Mouse (Mus musculus): ENCODE results near the gene Rnf187.

Rnf187 gene

GRCm38 (mm10) chr11:58938322-58939087 is at the start of gene Rnf187:
TSS of gene Rnf187 (minus strand) at chr11:58938916.
- DNase-seq (ENCODE audit: low read depth): peak; percentile 89

GRCm38 (mm10) chr11:58985299-58985917 is 46.7 kb upstream of the Rnf187 start:
- no peak for DNase-seq (ENCODE audit: low read depth)

GRCm38 (mm10) chr11:58984657-58985056 is 45.9 kb upstream of the Rnf187 start:
- DNase-seq (ENCODE audit: low read depth): no peak

DNA sequence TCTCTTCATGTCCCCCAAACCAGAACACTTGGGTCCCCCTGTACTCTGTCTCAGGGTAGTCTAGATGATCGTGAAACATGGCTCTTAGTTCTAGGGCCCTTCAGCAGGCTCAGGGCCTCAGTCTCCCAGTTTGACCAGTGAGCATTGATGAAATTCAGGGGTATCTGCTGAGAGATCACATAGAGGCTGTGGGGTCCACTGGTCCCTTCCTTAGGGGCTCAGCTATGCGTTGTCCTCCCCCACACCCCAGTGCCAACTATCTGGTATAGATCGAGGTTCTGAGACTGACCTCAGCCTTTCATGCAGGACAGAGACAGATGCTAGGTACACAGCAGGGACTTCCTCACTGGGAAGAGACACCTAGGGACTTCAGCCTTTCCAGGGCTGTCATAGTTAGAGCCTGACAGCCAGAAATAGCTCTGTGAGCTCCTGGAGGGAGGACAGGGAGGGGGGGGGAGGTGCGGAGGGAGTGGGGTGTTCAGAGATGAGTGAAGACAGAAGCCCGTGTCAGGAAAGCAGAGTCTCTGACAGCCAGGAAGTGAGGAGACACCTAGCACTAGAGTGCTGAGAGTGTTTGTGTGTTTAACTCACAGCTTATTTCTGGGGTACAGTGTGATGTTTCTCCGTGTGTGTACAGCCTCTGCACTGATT is 45.1 kb upstream of the Rnf187 start:
- DNase-seq (ENCODE audit: low read depth): no peak

- DNase-seq (ENCODE audit: low read depth): no peak
These were observed 43.9 kb upstream of the Rnf187 start for GRCm38 (mm10) chr11:58982471-58983097.

GRCm38 (mm10) chr11:58981541-58982447 is 43.1 kb upstream of the Rnf187 start:
- no peak for DNase-seq (ENCODE audit: low read depth)

DNA sequence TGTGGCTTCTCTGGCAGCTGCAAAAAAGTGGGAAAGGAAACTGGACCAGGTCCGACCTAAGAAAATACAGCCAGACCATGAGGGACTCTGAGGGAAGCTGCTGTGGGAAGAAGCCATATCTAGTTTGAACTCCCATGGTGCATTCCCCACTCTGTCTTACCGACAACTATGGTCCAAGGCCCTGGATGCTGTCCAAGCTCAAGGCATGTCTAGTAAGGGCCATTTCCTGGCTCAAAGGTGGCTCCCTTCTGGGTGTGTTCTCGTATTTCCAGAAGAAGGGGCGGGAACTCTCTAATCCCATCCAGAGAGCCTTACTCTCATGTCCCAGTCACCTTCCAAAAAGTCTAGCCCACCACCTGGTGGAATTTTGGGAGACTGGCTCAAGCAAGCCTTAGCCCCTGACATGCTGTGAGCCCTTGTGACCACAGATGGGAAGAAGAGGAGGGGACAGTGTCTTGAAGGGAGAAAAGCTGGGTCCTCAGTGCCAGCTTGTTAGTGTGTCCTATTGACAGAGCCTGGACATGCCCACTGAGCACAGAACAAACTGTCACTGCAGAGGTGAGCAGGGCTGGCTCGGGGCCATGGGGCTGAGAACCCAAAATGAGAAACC is 41.8 kb upstream of the Rnf187 start:
- no peak for DNase-seq (ENCODE audit: low read depth)

- peak; percentile 73 for DNase-seq (ENCODE audit: low read depth)
These were observed 40.9 kb upstream of the Rnf187 start for GRCm38 (mm10) chr11:58979661-58980060.

DNA sequence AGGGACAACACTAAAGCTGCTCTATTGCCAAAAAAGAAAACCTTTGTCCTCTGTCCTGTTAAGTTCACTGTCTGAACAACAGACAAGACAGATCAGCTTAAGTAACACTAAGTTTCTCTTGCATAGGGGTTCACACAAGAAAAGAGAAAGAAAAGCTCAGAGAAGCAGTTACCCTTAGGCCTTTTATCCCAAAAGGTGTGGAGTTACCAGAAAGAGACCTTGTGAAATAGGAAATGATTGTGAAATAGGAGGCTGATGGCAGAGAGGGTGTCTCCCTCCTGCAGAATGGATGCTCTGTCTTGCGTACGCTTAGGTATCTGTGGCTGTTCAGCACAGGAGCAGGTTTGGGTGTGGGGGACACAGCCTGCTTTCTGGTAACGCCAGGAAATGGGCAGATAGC is 40.5 kb upstream of the Rnf187 start:
- DNase-seq (ENCODE audit: low read depth): peak; percentile 80

DNA sequence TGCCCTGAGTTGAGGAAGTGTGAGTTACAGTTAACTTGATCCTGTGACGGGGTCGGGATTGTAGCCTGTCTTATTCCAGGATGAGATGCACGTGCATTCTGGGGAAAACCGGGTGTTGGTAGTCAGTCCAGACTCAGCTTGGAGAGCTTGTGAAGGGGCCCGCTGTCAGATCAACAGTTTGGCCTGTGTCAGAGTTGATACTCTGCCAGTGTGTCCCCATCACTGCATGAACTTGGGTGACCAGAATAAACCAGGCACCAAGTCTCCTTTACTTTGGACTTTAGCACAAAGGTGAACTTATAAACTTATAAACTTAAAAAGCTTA is 40.0 kb upstream of the Rnf187 start:
- peak; percentile 47 for DNase-seq (ENCODE audit: low read depth)

GRCm38 (mm10) chr11:58978027-58978705 is 39.5 kb upstream of the Rnf187 start, which contains the start of gene Trim11:
TSS of gene Trim11 (plus strand) at chr11:58978093.
- peak; percentile 83 for DNase-seq (ENCODE audit: low read depth)

- DNase-seq (ENCODE audit: low read depth): peak; percentile 57
These were observed 38.9 kb upstream of the Rnf187 start for GRCm38 (mm10) chr11:58977607-58978026.

GRCm38 (mm10) chr11:58977150-58977549 is 38.4 kb upstream of the Rnf187 start:
- peak; percentile 50 for DNase-seq (ENCODE audit: low read depth)

GRCm38 (mm10) chr11:58974414-58974813 is 35.7 kb upstream of the Rnf187 start:
- DNase-seq (ENCODE audit: low read depth): no peak

GRCm38 (mm10) chr11:58971796-58972195 is 33.1 kb upstream of the Rnf187 start:
- no peak for DNase-seq (ENCODE audit: low read depth)

- no peak for DNase-seq (ENCODE audit: low read depth)
These were observed 32.3 kb upstream of the Rnf187 start for GRCm38 (mm10) chr11:58970831-58971530.

DNA sequence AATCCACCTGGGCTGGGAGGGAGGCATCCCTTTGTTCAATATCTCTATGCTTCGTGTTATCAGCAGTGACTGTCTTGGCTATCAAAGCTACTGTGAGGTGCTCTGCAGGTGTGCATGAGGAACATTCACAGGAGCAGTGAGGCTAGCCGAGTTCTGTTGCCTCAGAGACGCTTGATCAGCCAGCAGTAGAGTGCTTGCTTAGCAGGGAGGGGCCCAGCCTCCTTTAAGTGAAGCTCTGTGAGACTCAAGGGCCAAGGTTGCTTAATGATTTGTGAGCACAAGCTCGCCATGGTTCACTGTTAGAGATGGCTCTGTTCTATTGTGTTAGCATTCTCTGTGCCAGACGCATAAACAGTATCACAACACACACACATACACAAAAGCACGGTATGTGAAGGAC is 30.9 kb upstream of the Rnf187 start:
- no peak for DNase-seq (ENCODE audit: low read depth)

- no peak for DNase-seq (ENCODE audit: low read depth)
These were observed 30.3 kb upstream of the Rnf187 start for GRCm38 (mm10) chr11:58969027-58969426.

- no peak for DNase-seq (ENCODE audit: low read depth)
These were observed 29.8 kb upstream of the Rnf187 start for GRCm38 (mm10) chr11:58968551-58968950.

GRCm38 (mm10) chr11:58967346-58967745 is 28.6 kb upstream of the Rnf187 start:
- peak; percentile 68 for DNase-seq (ENCODE audit: low read depth)

Measured in 416B (cell line).